ENCODE assay signal across 23 mouse cellular contexts in genomic region chr6:58972873-58973272, GRCm38 (mm10).
"Had no signal": no experiment of that assay in that cellular context is flagged by ENCODE, and none has a peak within 500 bp of the region (broad histone marks: within the 10 kb centered on the region; RNA-seq: fewer than 3 reads in every experiment).

No protein-coding gene starts in this region.

- DNase-seq: gastrocnemius, postnatal 14 days; gastrocnemius, postnatal 36 days; heart, adult 11 months; heart, adult 2 months; heart, postnatal 14 days; heart, postnatal 36 days; kidney, adult 18-20 months; kidney, adult 8-10 months; kidney, postnatal 10 days; kidney, postnatal 25 days; kidney, postnatal 4 days; liver had no signal

- H3K4me2 ChIP-seq: heart, embryonic 11.5 days; heart, embryonic 13.5 days; heart, embryonic 15.5 days; hindbrain, embryonic 13.5 days; hindbrain, embryonic 15.5 days; limb, embryonic 12.5 days; liver, embryonic 12.5 days had no signal

- H3K9me3 ChIP-seq: heart, embryonic 13.5 days; heart, embryonic 15.5 days; hindbrain, embryonic 13.5 days; hindbrain, embryonic 15.5 days; limb, embryonic 10.5 days; limb, embryonic 12.5 days; liver, embryonic 12.5 days had no signal

- H3K36me3 ChIP-seq: heart, embryonic 15.5 days; hindbrain, embryonic 13.5 days; hindbrain, embryonic 15.5 days; limb, embryonic 10.5 days; limb, embryonic 12.5 days; liver, embryonic 12.5 days had no signal

- H3K27me3 ChIP-seq: heart, embryonic 13.5 days; heart, embryonic 15.5 days; hindbrain, embryonic 13.5 days; hindbrain, embryonic 15.5 days; limb, embryonic 12.5 days; liver, embryonic 12.5 days had no signal

- H3K9ac ChIP-seq: heart, embryonic 13.5 days; heart, embryonic 15.5 days; hindbrain, embryonic 13.5 days; hindbrain, embryonic 15.5 days; limb, embryonic 12.5 days; liver, embryonic 12.5 days had no signal

- H3K4me3 ChIP-seq: heart, adult 2 months; heart, embryonic 13.5 days; heart, embryonic 15.5 days; hindbrain, embryonic 13.5 days; hindbrain, embryonic 15.5 days; layer of hippocampus, adult 2 months; left cerebral cortex, adult 2 months; limb, embryonic 10.5 days; limb, embryonic 12.5 days; liver, embryonic 12.5 days had no signal

- H3K4me1 ChIP-seq: heart, embryonic 15.5 days; hindbrain, embryonic 13.5 days; hindbrain, embryonic 15.5 days; limb, embryonic 10.5 days; limb, embryonic 12.5 days; liver, embryonic 12.5 days had no signal

- H3K27ac ChIP-seq: heart, adult 2 months; heart, embryonic 13.5 days; heart, embryonic 15.5 days; hindbrain, embryonic 13.5 days; hindbrain, embryonic 15.5 days; hindbrain, postnatal 0 days; layer of hippocampus, adult 2 months; left cerebral cortex, adult 2 months; limb, embryonic 10.5 days; limb, embryonic 12.5 days; liver, embryonic 12.5 days had no signal

- ATAC-seq: hindbrain, postnatal 0 days; liver, embryonic 12.5 days had no signal
